Mouse (Mus musculus): Measurements from ENCODE around the gene Igfn1. TPM values are rescaled to one million over a fixed set of nuclear protein-coding genes. Genes with fewer than 3 reads are reported as not detected.

Gene Igfn1
- polyA plus RNA-seq, 1 experiment: not detected

DNA sequence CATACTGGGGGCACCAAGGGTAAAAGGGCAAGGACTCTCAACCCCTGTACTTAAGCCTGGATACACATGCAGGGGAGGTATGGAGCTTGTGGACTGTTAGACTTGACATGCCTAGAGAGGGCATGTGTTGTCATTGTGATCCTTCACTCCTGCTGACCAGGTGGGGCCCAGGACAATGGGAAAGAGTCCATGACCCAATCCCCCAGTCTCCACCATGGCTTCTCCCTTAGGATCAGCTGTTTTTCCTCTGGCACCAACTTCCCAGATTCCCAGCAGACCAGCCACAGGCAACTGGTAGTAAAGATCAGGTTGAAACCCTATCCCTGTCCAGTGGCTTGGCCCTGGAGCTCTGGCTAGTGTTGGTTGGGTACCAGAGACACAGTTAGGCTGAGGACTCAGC is 16.3 kb downstream of the Igfn1 start:
- TF ChIP-seq POLR2A (IDR thresholded peaks at IDR 0.05; ENCODE audit: low read depth, low read length) (no peak), CTCF (IDR thresholded peaks at IDR 0.05; ENCODE audit: extremely low read depth, insufficient read depth, insufficient read length, insufficient replicate concordance) (no peak)
- H3K4me1 ChIP-seq (ENCODE audit: control insufficient read depth, insufficient read depth, insufficient read length): no peaks in the 10 kb centered on the region
- no peak for DNase-seq (ENCODE audit: low read depth in 1 of 2, low spot score in 2 of 2)
- no peaks in the 10 kb centered on the region for H3K36me3 ChIP-seq (ENCODE audit: control insufficient read depth, insufficient read depth, low read length)
- H3K27ac ChIP-seq (ENCODE audit: insufficient read depth, low read length): no peak overlapping the region
- H3K4me3 ChIP-seq (ENCODE audit: extremely low read depth, insufficient read depth, insufficient read length): no peak overlapping the region
- H3K27me3 ChIP-seq (ENCODE audit: control insufficient read depth, insufficient read depth, low read length): no peaks in the 10 kb centered on the region

DNA sequence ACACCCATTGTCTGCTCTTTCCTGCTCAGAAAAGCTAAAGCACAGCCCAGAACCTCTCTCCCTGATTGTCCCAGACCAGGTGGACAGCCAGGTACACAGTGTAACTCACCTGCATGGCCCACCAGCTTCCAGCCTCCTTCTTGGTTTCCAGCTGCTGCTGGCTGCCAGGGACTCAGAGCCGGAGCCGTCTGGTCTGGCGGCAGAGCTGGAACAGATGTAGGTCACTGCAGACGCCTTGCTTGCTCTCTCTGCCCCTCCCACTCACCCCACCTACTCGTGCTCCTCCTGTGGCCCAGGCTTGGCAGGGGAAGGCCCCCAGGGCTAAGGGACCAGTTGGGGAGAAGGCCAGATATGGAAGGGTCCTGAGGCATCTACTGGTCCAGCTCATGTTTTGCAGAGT is 22.0 kb downstream of the Igfn1 start:
- H3K4me1 ChIP-seq (ENCODE audit: control insufficient read depth, insufficient read depth, insufficient read length): no peaks in the 10 kb centered on the region
- H3K27ac ChIP-seq (ENCODE audit: insufficient read depth, low read length): no peak overlapping the region
- WGBS: 63% methylated on average over 5 of the region's 5 CpGs
- no peak for TF ChIP-seq CTCF (IDR thresholded peaks at IDR 0.05; ENCODE audit: extremely low read depth, insufficient read depth, insufficient read length, insufficient replicate concordance)
- no peak for TF ChIP-seq POLR2A (IDR thresholded peaks at IDR 0.05; ENCODE audit: low read depth, low read length)
- H3K36me3 ChIP-seq (ENCODE audit: control insufficient read depth, insufficient read depth, low read length): no peaks in the 10 kb centered on the region
- no peak overlapping the region for H3K4me3 ChIP-seq (ENCODE audit: extremely low read depth, insufficient read depth, insufficient read length)
- no peaks in the 10 kb centered on the region for H3K27me3 ChIP-seq (ENCODE audit: control insufficient read depth, insufficient read depth, low read length)
- no peak for DNase-seq (ENCODE audit: low read depth in 1 of 2, low spot score in 2 of 2)

DNA sequence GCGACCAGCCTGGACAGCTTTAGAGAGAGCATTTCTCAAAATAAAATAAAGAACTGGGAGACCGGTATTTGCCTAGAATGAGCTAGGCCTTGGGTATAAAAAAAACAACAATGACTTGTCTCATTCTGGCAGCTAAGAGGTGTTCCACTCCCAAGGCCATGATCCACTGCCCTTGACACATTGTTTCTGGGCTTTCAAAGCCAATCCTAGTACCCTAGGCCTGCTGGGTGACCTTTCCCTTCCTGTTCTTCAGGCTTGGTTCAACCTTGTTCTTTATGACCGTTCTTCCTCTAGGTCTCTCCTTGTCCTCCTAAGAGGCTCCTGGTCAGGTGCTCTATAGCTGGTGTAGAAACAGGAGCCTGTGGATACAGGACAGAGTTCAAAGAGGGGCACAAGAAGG is 33.6 kb downstream of the Igfn1 start:
- DNase-seq (ENCODE audit: low read depth in 1 of 2, low spot score in 2 of 2): no peak
- 91% methylated on average over 3 of the region's 3 CpGs for WGBS
- Histone ChIP-seq H3K27me3 (ENCODE audit: control insufficient read depth, insufficient read depth, low read length) (no peaks in the 10 kb centered on the region), H3K36me3 (ENCODE audit: control insufficient read depth, insufficient read depth, low read length) (no peaks in the 10 kb centered on the region), H3K27ac (ENCODE audit: insufficient read depth, low read length) (no peak overlapping the region), H3K4me1 (ENCODE audit: control insufficient read depth, insufficient read depth, insufficient read length) (no peaks in the 10 kb centered on the region), H3K4me3 (ENCODE audit: extremely low read depth, insufficient read depth, insufficient read length) (no peak overlapping the region)
- TF ChIP-seq POLR2A (IDR thresholded peaks at IDR 0.05; ENCODE audit: low read depth, low read length): no peak
- TF ChIP-seq CTCF (IDR thresholded peaks at IDR 0.05; ENCODE audit: extremely low read depth, insufficient read depth, insufficient read length, insufficient replicate concordance): no peak

DNA sequence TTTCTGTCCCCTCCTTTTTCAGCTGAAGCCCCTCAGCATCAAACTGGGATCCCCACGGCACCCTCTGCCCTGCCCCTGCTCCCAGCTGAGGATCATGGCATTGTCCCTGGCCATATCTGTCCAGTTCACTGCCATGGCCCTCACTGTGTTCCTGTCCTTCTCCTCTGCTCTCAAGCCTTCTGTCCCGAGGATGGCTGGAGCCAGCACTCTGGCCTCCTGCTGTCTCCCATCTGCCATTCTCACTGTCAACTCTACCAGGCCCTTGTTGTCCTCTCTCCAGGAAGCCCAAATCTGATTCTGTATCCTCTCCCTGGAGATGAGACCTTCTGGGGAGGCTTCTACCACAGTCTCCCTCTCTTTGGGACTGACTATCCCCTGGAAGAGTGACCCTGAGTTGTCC is 35.7 kb downstream of the Igfn1 start:
- no peak for TF ChIP-seq CTCF (IDR thresholded peaks at IDR 0.05; ENCODE audit: extremely low read depth, insufficient read depth, insufficient read length, insufficient replicate concordance)
- no peak for TF ChIP-seq POLR2A (IDR thresholded peaks at IDR 0.05; ENCODE audit: low read depth, low read length)
- H3K27ac ChIP-seq (ENCODE audit: insufficient read depth, low read length): no peak overlapping the region

DNA sequence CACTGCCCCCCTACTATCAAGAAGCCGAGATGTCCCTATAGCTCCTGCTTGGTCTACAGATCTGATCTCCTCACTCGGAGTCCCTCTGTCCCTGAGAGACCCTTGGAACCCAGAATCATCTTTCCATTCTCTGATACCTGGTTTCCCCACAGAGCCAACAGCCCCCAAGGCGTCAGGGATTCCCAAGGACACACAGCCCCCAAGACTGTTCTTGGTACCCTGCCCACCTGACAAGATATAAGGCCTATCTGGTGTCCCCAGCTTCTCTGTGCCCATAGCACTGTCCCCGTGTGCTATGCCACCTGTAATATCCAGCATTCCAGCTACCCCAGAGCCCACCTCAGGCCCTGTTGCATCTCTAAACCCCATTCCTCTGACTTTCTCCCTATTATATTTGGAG is 38.4 kb downstream of the Igfn1 start:
- TF ChIP-seq POLR2A (IDR thresholded peaks at IDR 0.05; ENCODE audit: low read depth, low read length): no peak
- no peak for TF ChIP-seq CTCF (IDR thresholded peaks at IDR 0.05; ENCODE audit: extremely low read depth, insufficient read depth, insufficient read length, insufficient replicate concordance)
- no peak for DNase-seq (ENCODE audit: low read depth in 1 of 2, low spot score in 2 of 2)
- Histone ChIP-seq H3K4me1 (ENCODE audit: control insufficient read depth, insufficient read depth, insufficient read length) (no peaks in the 10 kb centered on the region), H3K27ac (ENCODE audit: insufficient read depth, low read length) (no peak overlapping the region), H3K4me3 (ENCODE audit: extremely low read depth, insufficient read depth, insufficient read length) (no peak overlapping the region), H3K36me3 (ENCODE audit: control insufficient read depth, insufficient read depth, low read length) (no peaks in the 10 kb centered on the region), H3K27me3 (ENCODE audit: control insufficient read depth, insufficient read depth, low read length) (no peaks in the 10 kb centered on the region)
- 75% methylated on average over 4 of the region's 4 CpGs for WGBS

More for the DNA sequence above, 35.7 kb downstream of the Igfn1 start:
- H3K27me3 ChIP-seq (ENCODE audit: control insufficient read depth, insufficient read depth, low read length): no peaks in the 10 kb centered on the region
- no peak overlapping the region for H3K4me3 ChIP-seq (ENCODE audit: extremely low read depth, insufficient read depth, insufficient read length)
- 60% methylated on average over 2 of the region's 2 CpGs for WGBS
- no peak for DNase-seq (ENCODE audit: low read depth in 1 of 2, low spot score in 2 of 2)
- no peaks in the 10 kb centered on the region for H3K4me1 ChIP-seq (ENCODE audit: control insufficient read depth, insufficient read depth, insufficient read length)
- no peaks in the 10 kb centered on the region for H3K36me3 ChIP-seq (ENCODE audit: control insufficient read depth, insufficient read depth, low read length)

DNA sequence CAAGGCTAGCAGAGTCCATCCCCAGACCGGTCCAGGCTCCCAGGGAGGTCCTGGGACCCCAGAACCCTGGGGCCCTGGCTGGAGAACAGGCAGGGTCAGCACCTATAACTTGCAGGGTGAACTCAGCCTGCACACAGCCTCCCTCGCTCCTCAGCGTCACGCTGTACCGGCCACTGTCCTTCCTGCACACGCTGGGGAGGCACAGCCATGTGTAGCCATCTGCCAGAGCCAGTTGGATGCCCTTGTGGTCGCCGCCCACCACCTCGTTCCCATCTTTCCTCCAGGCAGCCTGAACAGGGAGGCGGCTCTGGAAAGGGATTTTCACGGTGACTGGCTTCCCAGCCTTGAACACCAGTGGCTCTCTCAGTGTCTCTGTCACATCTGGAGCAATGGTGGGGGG is 41.6 kb downstream of the Igfn1 start:
- 80% methylated on average over 11 of the region's 11 CpGs for WGBS
- TF ChIP-seq CTCF (IDR thresholded peaks at IDR 0.05; ENCODE audit: extremely low read depth, insufficient read depth, insufficient read length, insufficient replicate concordance) (no peak), POLR2A (IDR thresholded peaks at IDR 0.05; ENCODE audit: low read depth, low read length) (no peak)
- no peaks in the 10 kb centered on the region for H3K4me1 ChIP-seq (ENCODE audit: control insufficient read depth, insufficient read depth, insufficient read length)

DNA sequence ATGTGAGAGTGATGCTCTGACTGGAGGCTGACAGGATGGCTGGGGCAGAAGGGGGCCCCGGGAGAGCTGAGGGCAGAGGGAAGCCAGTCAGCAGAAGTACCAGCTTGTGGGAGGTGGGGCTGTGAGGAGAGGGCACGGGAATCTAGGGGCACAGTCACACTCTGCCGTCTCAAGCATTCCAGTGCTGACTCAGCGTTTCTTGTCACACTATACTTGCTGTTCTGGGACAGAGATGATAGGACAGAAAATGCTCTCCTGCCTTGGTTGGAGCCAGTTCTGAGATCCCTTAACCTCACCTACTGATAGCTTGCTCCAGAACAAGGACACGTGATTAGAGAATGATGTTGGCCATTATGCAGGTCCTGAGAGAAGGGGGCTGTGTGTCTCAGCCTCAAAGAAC is 43.0 kb downstream of the Igfn1 start:
- H3K4me1 ChIP-seq (ENCODE audit: control insufficient read depth, insufficient read depth, insufficient read length): no peaks in the 10 kb centered on the region
- no peak for DNase-seq (ENCODE audit: low read depth in 1 of 2, low spot score in 2 of 2)
- 36% methylated on average over 5 of the region's 5 CpGs for WGBS
- no peak overlapping the region for H3K27ac ChIP-seq (ENCODE audit: insufficient read depth, low read length)
- H3K36me3 ChIP-seq (ENCODE audit: control insufficient read depth, insufficient read depth, low read length): no peaks in the 10 kb centered on the region
- no peak for TF ChIP-seq CTCF (IDR thresholded peaks at IDR 0.05; ENCODE audit: extremely low read depth, insufficient read depth, insufficient read length, insufficient replicate concordance)
- no peak for TF ChIP-seq POLR2A (IDR thresholded peaks at IDR 0.05; ENCODE audit: low read depth, low read length)
- no peaks in the 10 kb centered on the region for H3K27me3 ChIP-seq (ENCODE audit: control insufficient read depth, insufficient read depth, low read length)
- H3K4me3 ChIP-seq (ENCODE audit: extremely low read depth, insufficient read depth, insufficient read length): no peak overlapping the region

More for the DNA sequence above, 41.6 kb downstream of the Igfn1 start:
- no peaks in the 10 kb centered on the region for H3K27me3 ChIP-seq (ENCODE audit: control insufficient read depth, insufficient read depth, low read length)
- no peak overlapping the region for H3K4me3 ChIP-seq (ENCODE audit: extremely low read depth, insufficient read depth, insufficient read length)
- no peak for DNase-seq (ENCODE audit: low read depth in 1 of 2, low spot score in 2 of 2)
- H3K36me3 ChIP-seq (ENCODE audit: control insufficient read depth, insufficient read depth, low read length): no peaks in the 10 kb centered on the region
- H3K27ac ChIP-seq (ENCODE audit: insufficient read depth, low read length): no peak overlapping the region
